Mouse (Mus musculus) intestine, postnatal 0 days (tissue): ENCODE measurements around the gene Gpatch2. TPM values are rescaled to one million over a fixed set of nuclear protein-coding genes. Genes with fewer than 3 reads are reported as not detected.
A peak's percentile ranks its signal among the peaks of the same experiment; 100 is the strongest.

ENCODE experiments used
- ATAC-seq: fragments of 200-750 bp; cut with Nextera tagmentation; 2 replicates; pipeline ENCODE4 v1.8.0; 2017; ENCODE audit warnings: mild to moderate bottlenecking, moderate TSS enrichment, moderate library complexity
- H3K27ac ChIP-seq: fragments of 300-500 bp; sonication (generic); 2 replicates; pipeline ENCODE4 v1.5.1; 2014; ENCODE audit warnings: mild to moderate bottlenecking, low read depth, low read length, moderate library complexity
- H3K27me3 ChIP-seq: fragments of 300-500 bp; sonication (generic); replicated peaks from 2 replicates; pipeline ENCODE4 v1.6.1; 2014; ENCODE audit warnings: low read length, mixed read lengths; ENCODE audit not compliant: control insufficient read depth, insufficient read depth
- H3K36me3 ChIP-seq: fragments of 300-500 bp; sonication (generic); 2 replicates; pipeline ENCODE4 v1.6.1; 2014; ENCODE audit warnings: mild to moderate bottlenecking, moderate library complexity; ENCODE audit not compliant: control insufficient read depth, insufficient read depth
- H3K4me1 ChIP-seq: fragments of 300-500 bp; sonication (generic); replicated peaks from 2 replicates; pipeline ENCODE4 v1.6.1; 2014; ENCODE audit warnings: antibody characterized with exemption, low read length, mixed read lengths; ENCODE audit not compliant: control insufficient read depth, insufficient read depth
- H3K4me2 ChIP-seq: fragments of 300-500 bp; sonication (generic); replicated peaks from 2 replicates; pipeline ENCODE4 v1.6.1; 2014; ENCODE audit warnings: low read depth, mild to moderate bottlenecking, moderate library complexity
- H3K4me3 ChIP-seq: fragments of 300-500 bp; sonication (generic); 2 replicates; pipeline ENCODE4 v1.5.1; 2014; ENCODE audit warnings: low read depth, low read length
- H3K9ac ChIP-seq: fragments of 300-500 bp; sonication (generic); 2 replicates; pipeline ENCODE4 v1.6.1; 2014; ENCODE audit warnings: mild to moderate bottlenecking, low read depth, low read length
- H3K9me3 ChIP-seq: fragments of 300-500 bp; sonication (generic); 2 replicates; pipeline ENCODE4 v1.6.1; 2016; ENCODE audit warnings: mixed run types; ENCODE audit not compliant: control insufficient read depth
- CTCF ChIP-seq: sonication (generic); IDR thresholded peaks from 2 replicates; pipeline ENCODE4 v1.5.1; 2016; ENCODE audit warnings: low read depth, mild to moderate bottlenecking, control low read depth, antibody characterized with exemption, moderate library complexity
- WGBS: fragments of 180-500 bp; shearing (Covaris S2); extraction: QIAGEN DNeasy Blood & Tissue Kit; methylation state at CpG from one replicate; pipeline ENCODE4 v1.1.7; 2014; 5-methylcytosine and 5-hydroxymethylcytosine counted together
- polyA plus RNA-seq: library from polyadenylated mRNA; unstranded; fragments of >200 nt; fragmentation: Nextera tagmentation; extraction: Ambion mirVana; gene quantifications from 2 replicates; pipeline ENCODE4 v1.2.1, GENCODE M21; 2015

Gene Gpatch2
- 8.9 and 10.5 TPM in 2 replicates for polyA plus RNA-seq

DNA sequence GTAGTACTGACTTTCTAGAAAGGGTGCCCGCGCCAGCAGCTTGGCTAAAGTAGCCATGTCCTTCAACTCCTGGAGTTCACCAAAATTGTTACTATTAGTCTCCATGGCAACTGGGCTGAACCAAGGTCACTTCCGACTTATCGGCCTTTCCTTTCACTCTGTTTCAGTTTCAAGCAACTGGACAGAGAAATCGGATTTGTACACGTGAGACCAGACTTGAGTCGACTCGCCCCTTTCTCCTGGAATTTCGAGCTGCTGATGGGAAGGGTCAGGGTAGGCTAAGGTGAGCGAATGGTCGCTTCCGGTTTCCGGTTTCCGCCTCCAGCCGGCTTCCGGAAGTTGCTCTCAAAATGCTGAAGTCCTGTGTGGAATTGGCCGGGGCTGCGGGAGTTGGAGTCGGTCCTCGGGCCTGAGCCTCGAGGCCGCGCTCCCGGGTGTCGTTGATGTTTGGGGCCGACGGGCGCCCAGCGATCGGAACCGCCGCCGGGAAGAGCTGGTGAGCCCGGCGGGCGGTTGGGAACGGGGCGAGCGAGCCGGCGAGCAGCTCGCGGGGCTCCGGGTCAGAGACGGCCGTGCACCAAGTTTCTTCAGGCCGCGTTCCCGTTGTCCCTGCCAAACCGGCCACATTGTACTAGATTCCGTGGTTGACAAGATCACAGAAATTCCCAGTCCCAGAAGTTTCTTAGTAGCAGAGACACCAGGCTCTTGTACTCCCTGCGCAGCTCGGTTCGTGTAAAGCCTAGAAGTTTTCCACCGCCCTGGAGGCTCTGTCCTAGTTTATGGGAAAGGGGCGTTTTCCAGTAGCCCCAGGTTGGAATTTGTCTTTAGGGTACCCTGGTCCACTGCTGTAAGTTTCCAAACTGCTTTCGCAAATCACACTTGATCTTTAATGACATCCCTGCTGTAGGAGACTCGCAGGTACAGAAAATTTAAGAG, at the start of gene Gpatch2, which contains the start of gene Spata17:
TSS of gene Gpatch2 (plus strand) at position 328 of the 936 bp plus-strand sequence.
TSS of gene Spata17 (minus strand) at position 285 of the 936 bp plus-strand sequence.
- H3K4me3 ChIP-seq: peak within 1 kb of the TSS; percentile 92
- H3K27ac ChIP-seq: peak within 1 kb of the TSS; percentile 87
- peak; percentile 85 for ATAC-seq
- H3K9ac ChIP-seq: peak within 1 kb of the TSS; percentile 86
- no peaks in the 10 kb centered on the region for H3K36me3 ChIP-seq
- no peaks in the 10 kb centered on the region for H3K27me3 ChIP-seq
- no peak for TF ChIP-seq CTCF
- peak within 1 kb of the TSS; percentile 85 for H3K4me2 ChIP-seq
- H3K9me3 ChIP-seq: no peaks in the 10 kb centered on the region
- no peaks in the 10 kb centered on the region for H3K4me1 ChIP-seq
- WGBS: under 1% methylated on average over 58 of the region's 58 CpGs

DNA sequence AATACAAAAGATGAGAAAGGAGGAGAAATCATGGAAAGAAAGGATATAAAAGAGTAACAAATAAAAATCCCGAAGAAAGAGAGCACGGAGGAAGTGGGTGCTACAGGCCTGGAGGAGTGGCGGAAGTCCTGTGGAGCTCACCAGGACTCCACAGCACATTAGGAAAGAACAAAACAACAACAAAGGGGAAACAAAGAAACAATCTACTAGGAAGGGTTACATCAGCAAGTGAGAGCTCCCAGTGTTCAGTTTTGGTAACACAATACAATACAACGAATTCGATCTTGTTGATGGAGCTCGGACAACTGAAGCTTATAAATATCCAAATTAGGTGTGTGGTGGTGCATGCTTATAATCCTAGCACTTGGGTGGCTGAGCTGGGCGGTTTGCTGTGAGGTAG, 45.7 kb upstream of the Gpatch2 start:
- no peak overlapping the region for H3K4me3 ChIP-seq
- no peaks in the 10 kb centered on the region for H3K9me3 ChIP-seq
- H3K4me2 ChIP-seq: no peak overlapping the region
- 84% methylated on average over 7 of the region's 7 CpGs for WGBS
- H3K4me1 ChIP-seq: no peaks in the 10 kb centered on the region
- TF ChIP-seq CTCF: no peak
- ATAC-seq: no peak
- H3K36me3 ChIP-seq: no peaks in the 10 kb centered on the region
- no peak overlapping the region for H3K9ac ChIP-seq
- H3K27me3 ChIP-seq: no peaks in the 10 kb centered on the region
- H3K27ac ChIP-seq: no peak overlapping the region

DNA sequence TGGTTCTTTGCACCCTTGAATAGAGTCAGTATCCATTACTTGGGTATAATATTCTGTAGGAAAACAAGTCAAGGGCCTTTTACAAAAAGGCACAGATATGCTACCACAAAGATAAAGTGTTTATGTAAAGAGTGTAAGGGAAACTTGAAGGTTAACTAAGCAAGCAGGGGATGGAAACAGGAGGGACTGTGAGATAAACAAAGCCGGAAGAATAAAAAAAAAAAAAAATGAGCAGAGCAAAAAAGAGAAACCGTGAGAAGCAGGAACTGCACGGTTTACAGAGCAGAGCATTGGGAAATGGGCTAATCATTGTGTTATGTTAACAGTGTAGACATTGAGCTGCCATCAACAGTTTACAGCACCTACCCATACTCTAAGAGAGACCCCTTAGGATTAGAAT, 44.9 kb upstream of the Gpatch2 start:
- no peaks in the 10 kb centered on the region for H3K36me3 ChIP-seq
- no peaks in the 10 kb centered on the region for H3K9me3 ChIP-seq
- no peaks in the 10 kb centered on the region for H3K4me1 ChIP-seq
- H3K9ac ChIP-seq: no peak overlapping the region
- no peak for TF ChIP-seq CTCF
- H3K4me2 ChIP-seq: no peak overlapping the region
- 43% methylated on average over 3 of the region's 3 CpGs for WGBS
- no peak for ATAC-seq
- no peak overlapping the region for H3K4me3 ChIP-seq
- H3K27ac ChIP-seq: no peak overlapping the region
- H3K27me3 ChIP-seq: no peaks in the 10 kb centered on the region

DNA sequence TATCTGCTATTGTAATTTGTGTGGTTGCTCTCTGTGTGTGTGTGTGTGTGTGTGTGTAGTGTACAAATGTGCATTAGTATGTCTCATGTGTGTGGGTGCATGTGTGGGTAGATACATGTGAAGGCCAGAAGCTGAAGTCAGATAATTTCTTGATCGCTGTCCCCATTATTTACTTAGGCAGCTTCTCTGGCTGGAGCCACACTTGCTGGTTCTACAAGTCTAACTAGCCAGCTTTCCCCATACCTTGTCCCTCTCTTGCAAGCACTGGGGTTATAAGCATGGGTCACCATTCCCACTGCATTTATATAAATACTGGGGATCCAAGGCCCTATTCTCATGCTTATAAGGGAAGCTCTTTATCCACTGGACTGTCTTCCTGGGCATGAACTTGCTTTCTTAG, 39.3 kb upstream of the Gpatch2 start:
- H3K4me1 ChIP-seq: no peaks in the 10 kb centered on the region
- TF ChIP-seq CTCF: no peak
- no peak for ATAC-seq
- H3K36me3 ChIP-seq: no peaks in the 10 kb centered on the region
- no peak overlapping the region for H3K4me3 ChIP-seq
- no peak overlapping the region for H3K27ac ChIP-seq
- WGBS: 65% methylated on average over 1 of the region's 1 CpGs
- no peaks in the 10 kb centered on the region for H3K27me3 ChIP-seq
- no peak overlapping the region for H3K4me2 ChIP-seq
- no peak overlapping the region for H3K9ac ChIP-seq
- H3K9me3 ChIP-seq: no peaks in the 10 kb centered on the region

DNA sequence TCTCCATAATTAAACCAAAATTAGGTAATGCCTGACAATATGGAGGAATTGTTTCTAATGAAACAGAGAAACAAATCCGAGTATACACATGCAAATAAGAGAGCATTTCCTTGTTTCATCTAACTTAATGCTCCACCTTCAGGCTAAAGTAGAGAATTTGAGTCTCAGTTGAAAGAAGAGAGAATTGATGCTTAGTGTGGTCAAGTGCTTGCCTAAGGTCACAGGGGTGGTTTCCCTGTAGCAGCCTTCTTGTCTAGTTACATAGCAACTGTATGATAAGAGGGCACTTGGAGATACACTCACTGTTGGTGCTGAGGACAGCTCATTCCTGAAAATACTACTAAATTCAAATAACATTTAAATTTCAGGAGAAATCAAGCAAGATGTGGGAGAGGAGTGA, 36.8 kb upstream of the Gpatch2 start:
- WGBS: 67% methylated on average over 1 of the region's 1 CpGs

DNA sequence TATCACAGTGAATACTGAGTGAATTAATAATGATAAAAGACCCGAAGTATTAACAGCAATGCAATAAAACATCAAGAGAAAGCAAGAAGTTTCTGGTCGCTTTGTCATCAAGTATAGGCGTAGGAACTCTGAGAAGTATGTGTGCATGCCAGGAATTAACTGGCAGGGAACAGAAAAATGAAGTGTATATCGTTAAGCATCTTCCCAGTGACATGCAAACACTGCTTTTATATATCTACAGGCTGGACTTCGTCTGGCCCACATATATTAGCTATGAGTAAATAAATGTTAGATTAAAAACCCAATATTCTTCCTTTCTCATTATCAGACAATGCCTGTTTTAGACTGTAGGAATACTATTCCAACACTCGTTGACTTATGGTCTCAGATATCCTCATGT, 9.8 kb upstream of the Gpatch2 start:
- Histone ChIP-seq H3K36me3 (no peaks in the 10 kb centered on the region), H3K4me2 (no peak overlapping the region), H3K9me3 (no peaks in the 10 kb centered on the region), H3K27me3 (no peaks in the 10 kb centered on the region), H3K27ac (no peak overlapping the region), H3K4me3 (no peak overlapping the region), H3K9ac (no peak overlapping the region), H3K4me1 (no peaks in the 10 kb centered on the region)
- 70% methylated on average over 6 of the region's 6 CpGs for WGBS
- no peak for TF ChIP-seq CTCF
- ATAC-seq: no peak

More for the DNA sequence above, 36.8 kb upstream of the Gpatch2 start:
- H3K27me3 ChIP-seq: no peaks in the 10 kb centered on the region
- no peak overlapping the region for H3K4me3 ChIP-seq
- no peak for ATAC-seq
- H3K27ac ChIP-seq: no peak overlapping the region
- no peaks in the 10 kb centered on the region for H3K4me1 ChIP-seq
- no peaks in the 10 kb centered on the region for H3K36me3 ChIP-seq
- H3K9ac ChIP-seq: no peak overlapping the region
- H3K9me3 ChIP-seq: no peaks in the 10 kb centered on the region
- TF ChIP-seq CTCF: no peak
- H3K4me2 ChIP-seq: no peak overlapping the region
